Mouse (Mus musculus) myocyte (in vitro differentiated cells): ENCODE data around the gene Gm11492. TPM values are rescaled to one million over a fixed set of nuclear protein-coding genes. Genes with fewer than 3 reads are reported as not detected.

Experiments used
- H3K27me3 ChIP-seq: one replicate; pipeline ENCODE4 v1.6.1; 2011; ENCODE audit not compliant: control insufficient read depth, insufficient read depth, insufficient read length
- H3K36me3 ChIP-seq: one replicate; pipeline ENCODE4 v1.6.1; 2011; ENCODE audit not compliant: control insufficient read depth, insufficient read depth
- H3K4me2 ChIP-seq: one replicate; pipeline ENCODE4 v1.6.1; 2011; ENCODE audit warnings: low read depth, control low read depth
- H3K4me3 ChIP-seq: one replicate; pipeline ENCODE4 v1.5.1; 2011; ENCODE audit warnings: mild to moderate bottlenecking, control low read depth, moderate library complexity
- H3K79me2 ChIP-seq: one replicate; pipeline ENCODE4 v1.6.1; 2011; ENCODE audit not compliant: control insufficient read depth, insufficient read depth
- H3ac ChIP-seq: one replicate; pipeline ENCODE4 v1.6.1; 2011; ENCODE audit not compliant: control insufficient read depth, insufficient read length
- CEBPB ChIP-seq: IDR thresholded peaks from 2 replicates; pipeline ENCODE4 v1.6.1; 2011; ENCODE audit warnings: mild to moderate bottlenecking, moderate library complexity; ENCODE audit not compliant: poor library complexity, insufficient read depth, severe bottlenecking
- E2F4 ChIP-seq: IDR thresholded peaks from one replicate; pipeline ENCODE4 v1.6.1; 2011; ENCODE audit warnings: mild to moderate bottlenecking, control low read depth, moderate library complexity; ENCODE audit not compliant: insufficient read depth
- MAX ChIP-seq: IDR thresholded peaks from one replicate; pipeline ENCODE4 v1.6.1; 2011; ENCODE audit warnings: low read depth, mild to moderate bottlenecking, control low read depth
- MYOD1 ChIP-seq, 3 experiments: IDR thresholded peaks; one replicate each; pipeline ENCODE4 v1.6.1; 2011; ENCODE audit warnings: control low read depth in 2 of 3, low read depth in 2 of 3, mild to moderate bottlenecking in 2 of 3, moderate library complexity in 1 of 3; ENCODE audit not compliant: insufficient read length in 2 of 3, control insufficient read depth in 1 of 3
- MYOG ChIP-seq, 3 experiments: IDR thresholded peaks; one replicate each; pipeline ENCODE4 v1.6.1; 2011; ENCODE audit warnings: control low read depth in 2 of 3, low read depth in 2 of 3, mild to moderate bottlenecking in 2 of 3; ENCODE audit not compliant: insufficient read length in 2 of 3, control insufficient read depth in 1 of 3, insufficient read depth in 1 of 3
- POLR2A ChIP-seq: IDR thresholded peaks from one replicate; pipeline ENCODE4 v1.6.1; 2011; ENCODE audit warnings: low read depth, mild to moderate bottlenecking, control low read depth, moderate library complexity; ENCODE audit not compliant: insufficient read length
- POLR2AphosphoS2 ChIP-seq: IDR thresholded peaks from one replicate; pipeline ENCODE4 v1.6.1; 2011; ENCODE audit warnings: low read depth, control low read depth; ENCODE audit not compliant: insufficient read length
- REST ChIP-seq: IDR thresholded peaks from one replicate; pipeline ENCODE4 v1.6.1; 2011; ENCODE audit warnings: mild to moderate bottlenecking, control low read depth, moderate library complexity; ENCODE audit not compliant: insufficient read depth, insufficient read length
- SRF ChIP-seq: IDR thresholded peaks from one replicate; pipeline ENCODE4 v1.6.1; 2011; ENCODE audit warnings: low read depth; ENCODE audit not compliant: control insufficient read depth, insufficient read length
- TCF12 ChIP-seq: IDR thresholded peaks from one replicate; pipeline ENCODE4 v1.6.1; 2011; ENCODE audit warnings: mild to moderate bottlenecking, control low read depth; ENCODE audit not compliant: poor library complexity, insufficient read depth, severe bottlenecking
- TCF3 ChIP-seq: IDR thresholded peaks from one replicate; pipeline ENCODE4 v1.6.1; 2011; ENCODE audit warnings: low read depth, control low read depth; ENCODE audit not compliant: insufficient read length
- USF1 ChIP-seq: IDR thresholded peaks from one replicate; pipeline ENCODE4 v1.6.1; 2011; ENCODE audit warnings: low read depth, mild to moderate bottlenecking, control low read depth, moderate library complexity
- polyA plus RNA-seq: library from polyadenylated mRNA; unstranded; fragments of >200 nt; fragmentation: generic; extraction: Trizol; gene quantifications from one replicate; pipeline ENCODE4 v1.2.1, GENCODE M21; 2012; ENCODE audit warnings: missing spikeins

Gene Gm11492
- polyA plus RNA-seq, 1 experiment, result not detected

GRCm38 (mm10) chr11:87615551-87615950 lies 49.1 kb downstream of the Gm11492 start:
- H3K79me2 ChIP-seq, result no peaks in the 10 kb centered on the region
- no peak overlapping the region for H3ac ChIP-seq
- no peak overlapping the region for H3K4me3 ChIP-seq
- no peak for TF ChIP-seq E2F4
- peaks cover 28% of the 10 kb centered on the region for H3K36me3 ChIP-seq
- H3K4me2 ChIP-seq, result no peak overlapping the region
- no peaks in the 10 kb centered on the region for H3K27me3 ChIP-seq

- no peak overlapping the region for H3K4me2 ChIP-seq
- H3ac ChIP-seq, result no peak overlapping the region
- no peak for TF ChIP-seq MYOD1 (IDR thresholded peaks at IDR 0.05; ENCODE audit: control insufficient read depth in 1 of 3, insufficient read length in 2 of 3, low read depth in 2 of 3)
- no peak for TF ChIP-seq REST
- no peak for TF ChIP-seq SRF
- no peak for TF ChIP-seq USF1
- TF ChIP-seq CEBPB, result no peak
- H3K79me2 ChIP-seq, result no peaks in the 10 kb centered on the region
- H3K36me3 ChIP-seq, result peaks cover 26% of the 10 kb centered on the region
- no peak overlapping the region for H3K4me3 ChIP-seq
- no peaks in the 10 kb centered on the region for H3K27me3 ChIP-seq
Observed at GRCm38 (mm10) chr11:87615952-87616351, 49.5 kb downstream of the Gm11492 start.

GRCm38 (mm10) chr11:87616790-87617474 lies 50.5 kb downstream of the Gm11492 start, which contains the start of gene Hsf5:
TSS of gene Hsf5 (plus strand) at chr11:87617164.
- no peaks in the 10 kb centered on the region for H3K79me2 ChIP-seq
- no peak within 1 kb of the TSS for H3ac ChIP-seq
- peaks cover 20% of the 10 kb centered on the region for H3K36me3 ChIP-seq
- no peaks in the 10 kb centered on the region for H3K27me3 ChIP-seq
- no peak within 1 kb of the TSS for H3K4me2 ChIP-seq
- H3K4me3 ChIP-seq, result no peak within 1 kb of the TSS
- TF ChIP-seq SRF (no peak), POLR2A (no peak), E2F4 (no peak), TCF3 (no peak), REST (no peak)

- H3K4me3 ChIP-seq, result no peak overlapping the region
Observed at GRCm38 (mm10) chr11:87617606-87618005, 51.2 kb downstream of the Gm11492 start.

More at GRCm38 (mm10) chr11:87617606-87618005, 51.2 kb downstream of the Gm11492 start:
- no peak for TF ChIP-seq USF1
- TF ChIP-seq E2F4, result no peak
- no peak for TF ChIP-seq MYOG (IDR thresholded peaks at IDR 0.05; ENCODE audit: control insufficient read depth in 1 of 3, insufficient read depth in 1 of 3, insufficient read length in 2 of 3, low read depth in 2 of 3)
- TF ChIP-seq CEBPB, result no peak
- no peak for TF ChIP-seq SRF
- no peak for TF ChIP-seq MYOD1 (IDR thresholded peaks at IDR 0.05; ENCODE audit: control insufficient read depth in 1 of 3, insufficient read length in 2 of 3, low read depth in 2 of 3)
- no peak for TF ChIP-seq TCF3
- TF ChIP-seq TCF12, result no peak
- no peak for TF ChIP-seq POLR2AphosphoS2
- TF ChIP-seq REST, result no peak
- TF ChIP-seq MAX, result no peak
- no peak for TF ChIP-seq POLR2A
- H3K27me3 ChIP-seq, result no peaks in the 10 kb centered on the region
- no peak overlapping the region for H3ac ChIP-seq
- no peaks in the 10 kb centered on the region for H3K79me2 ChIP-seq
- no peak overlapping the region for H3K4me2 ChIP-seq
- H3K36me3 ChIP-seq, result peaks cover 20% of the 10 kb centered on the region

Other genes starting within 250 kb of the Gm11492 start
- gene Ppm1e, start 207.6 kb upstream of the Gm11492 start, polyA plus RNA-seq, result 1.4 TPM
- gene Rad51c, start 161.7 kb upstream of the Gm11492 start, polyA plus RNA-seq, result 3.5 TPM
- 0.13 TPM for gene Tex14, start 161.6 kb upstream of the Gm11492 start, polyA plus RNA-seq
- 1.5 TPM for gene Sept4, start 2.2 kb downstream of the Gm11492 start, polyA plus RNA-seq
- 10.6 TPM for gene Mtmr4, start 25.5 kb downstream of the Gm11492 start, polyA plus RNA-seq
- not detected for gene Hsf5, start 50.5 kb downstream of the Gm11492 start, polyA plus RNA-seq
- gene Rnf43, start 96.1 kb downstream of the Gm11492 start, polyA plus RNA-seq, result not detected
- gene Supt4a, start 170.9 kb downstream of the Gm11492 start, polyA plus RNA-seq, result 159 TPM
- gene Tspoap1, start 193.9 kb downstream of the Gm11492 start, polyA plus RNA-seq, result 0.04 TPM
- gene Mpo, start 226.9 kb downstream of the Gm11492 start, polyA plus RNA-seq, result not detected